Mouse (Mus musculus) kidney, adult 2 months (tissue): ENCODE measurements around the gene Ap4s1.
"Not testable (repeated sequence)": the region's sequence is repeated elsewhere in the genome, so short reads cannot be mapped to it uniquely, and the experiment has no call there.

Experiments used
- CTCF ChIP-seq: fragments of 200-500 bp; conservative IDR thresholded peaks from 2 replicates; pipeline ENCODE4 v1.5.1; 2011; ENCODE audit warnings: low read depth, mild to moderate bottlenecking, control low read depth, low read length, moderate library complexity, mixed read lengths; ENCODE audit not compliant: insufficient read depth, insufficient read length
- POLR2A ChIP-seq: fragments of 200-500 bp; IDR thresholded peaks from one replicate; pipeline ENCODE4 v1.6.1; 2011; ENCODE audit warnings: low read depth, low read length, control low read depth

GRCm38 (mm10) chr12:51692870-51693269 lies 2.0 kb downstream of the Ap4s1 start:
- TF ChIP-seq POLR2A, CTCF: not testable (repeated sequence)
